Mouse (Mus musculus): ENCODE measurements around the gene Gal3st1. TPM values are rescaled to one million over a fixed set of nuclear protein-coding genes. Genes with fewer than 3 reads are reported as not detected.

Gal3st1 gene
- polyA plus RNA-seq, 1 experiment from 2014 or later = 1.6 TPM

- peak overlapping the region; percentile 45 for H3K4me2 ChIP-seq
- 54% methylated on average over 7 of the region's 7 CpGs for WGBS (ENCODE audit: insufficient replicate concordance)
- peaks cover 33% of the 10 kb centered on the region for H3K36me3 ChIP-seq (replicated peaks)
- ATAC-seq (ENCODE audit: insufficient read depth) = 0 out of 2 replicates have a peak, but pooled peaks have one; percentile 16
- no peak overlapping the region for H3K27ac ChIP-seq (replicated peaks)
- no peaks in the 10 kb centered on the region for H3K9me3 ChIP-seq (replicated peaks)
- H3K4me1 ChIP-seq (replicated peaks) = 0 out of 2 replicates have a peak, but pooled peaks cover 5% of the 10 kb centered on the region
- no peak overlapping the region for H3K4me3 ChIP-seq (replicated peaks)
- H3K9ac ChIP-seq = no peak overlapping the region
- peaks cover 37% of the 10 kb centered on the region for H3K27me3 ChIP-seq
These were observed 894 bp upstream of the Gal3st1 start for GRCm38 (mm10) chr11:3982275-3983209.

- Histone ChIP-seq H3K27ac (replicated peaks) (no peak overlapping the region), H3K27me3 (peaks cover 37% of the 10 kb centered on the region), H3K4me3 (replicated peaks) (peak overlapping the region; percentile 43), H3K36me3 (replicated peaks) (peaks cover 17% of the 10 kb centered on the region), H3K4me2 (peak overlapping the region; percentile 45), H3K9ac (no peak overlapping the region), H3K4me1 (replicated peaks) (0 out of 2 replicates have a peak, but pooled peaks cover 5% of the 10 kb centered on the region), H3K9me3 (replicated peaks) (no peaks in the 10 kb centered on the region)
- ATAC-seq (ENCODE audit: insufficient read depth) = peak; percentile 64
- WGBS (ENCODE audit: insufficient replicate concordance) = 11% methylated on average over 15 of the region's 15 CpGs
These were observed 668 bp downstream of the Gal3st1 start for GRCm38 (mm10) chr11:3983863-3984745.

GRCm38 (mm10) chr11:3989748-3990147 lies 6.3 kb downstream of the Gal3st1 start:
- no peaks in the 10 kb centered on the region for H3K36me3 ChIP-seq (replicated peaks)
- H3K9ac ChIP-seq = no peak overlapping the region
- no peak overlapping the region for H3K4me2 ChIP-seq
- no peaks in the 10 kb centered on the region for H3K9me3 ChIP-seq (replicated peaks)
- peaks cover 9% of the 10 kb centered on the region for H3K27me3 ChIP-seq
- H3K4me1 ChIP-seq (replicated peaks) = no peaks in the 10 kb centered on the region
- ATAC-seq (ENCODE audit: insufficient read depth) = no peak
- WGBS (ENCODE audit: insufficient replicate concordance) = 51% methylated on average over 3 of the region's 3 CpGs
- no peak overlapping the region for H3K4me3 ChIP-seq (replicated peaks)
- H3K27ac ChIP-seq (replicated peaks) = no peak overlapping the region

- H3K4me3 ChIP-seq (replicated peaks) = no peak overlapping the region
- no peaks in the 10 kb centered on the region for H3K9me3 ChIP-seq (replicated peaks)
- no peak overlapping the region for H3K4me2 ChIP-seq
- 65% methylated on average over 6 of the region's 6 CpGs for WGBS (ENCODE audit: insufficient replicate concordance)
- ATAC-seq (ENCODE audit: insufficient read depth) = no peak
- no peak overlapping the region for H3K27ac ChIP-seq (replicated peaks)
- no peak overlapping the region for H3K9ac ChIP-seq
- H3K36me3 ChIP-seq (replicated peaks) = no peaks in the 10 kb centered on the region
- peaks cover 15% of the 10 kb centered on the region for H3K27me3 ChIP-seq
- H3K4me1 ChIP-seq (replicated peaks) = no peaks in the 10 kb centered on the region
These were observed 9.7 kb downstream of the Gal3st1 start for GRCm38 (mm10) chr11:3993132-3993531.

- Histone ChIP-seq H3K4me2 (no peak overlapping the region), H3K4me1 (replicated peaks) (no peaks in the 10 kb centered on the region), H3K9ac (no peak overlapping the region), H3K27me3 (peaks cover 23% of the 10 kb centered on the region), H3K9me3 (replicated peaks) (no peaks in the 10 kb centered on the region), H3K27ac (replicated peaks) (no peak overlapping the region), H3K4me3 (replicated peaks) (no peak overlapping the region), H3K36me3 (replicated peaks) (no peaks in the 10 kb centered on the region)
- no peak for ATAC-seq (ENCODE audit: insufficient read depth)
- 66% methylated on average over 6 of the region's 6 CpGs for WGBS (ENCODE audit: insufficient replicate concordance)
These were observed 10.5 kb downstream of the Gal3st1 start for GRCm38 (mm10) chr11:3993914-3994313.

GRCm38 (mm10) chr11:3995511-3995910 lies 12.1 kb downstream of the Gal3st1 start:
- Histone ChIP-seq H3K27ac (replicated peaks) (no peak overlapping the region), H3K9ac (no peak overlapping the region), H3K36me3 (replicated peaks) (no peaks in the 10 kb centered on the region), H3K9me3 (replicated peaks) (no peaks in the 10 kb centered on the region), H3K4me1 (replicated peaks) (no peaks in the 10 kb centered on the region), H3K4me3 (replicated peaks) (no peak overlapping the region), H3K4me2 (no peak overlapping the region), H3K27me3 (peaks cover 38% of the 10 kb centered on the region)
- no peak for ATAC-seq (ENCODE audit: insufficient read depth)
- 50% methylated on average over 5 of the region's 5 CpGs for WGBS (ENCODE audit: insufficient replicate concordance)

- Histone ChIP-seq H3K4me3 (replicated peaks) (no peak overlapping the region), H3K9me3 (replicated peaks) (no peaks in the 10 kb centered on the region), H3K36me3 (replicated peaks) (no peaks in the 10 kb centered on the region), H3K4me1 (replicated peaks) (no peaks in the 10 kb centered on the region), H3K4me2 (no peak overlapping the region), H3K27ac (replicated peaks) (no peak overlapping the region), H3K27me3 (peaks cover 38% of the 10 kb centered on the region), H3K9ac (no peak overlapping the region)
- 57% methylated on average over 3 of the region's 3 CpGs for WGBS (ENCODE audit: insufficient replicate concordance)
- no peak for ATAC-seq (ENCODE audit: insufficient read depth)
These were observed 13.4 kb downstream of the Gal3st1 start for GRCm38 (mm10) chr11:3996840-3997239.

- peaks cover 38% of the 10 kb centered on the region for H3K27me3 ChIP-seq
- peak overlapping the region; percentile 48 for H3K4me2 ChIP-seq
- H3K9ac ChIP-seq = no peak overlapping the region
- H3K9me3 ChIP-seq (replicated peaks) = no peaks in the 10 kb centered on the region
- no peaks in the 10 kb centered on the region for H3K4me1 ChIP-seq (replicated peaks)
- H3K36me3 ChIP-seq (replicated peaks) = no peaks in the 10 kb centered on the region
- peak overlapping the region; percentile 28 for H3K4me3 ChIP-seq (replicated peaks)
- WGBS (ENCODE audit: insufficient replicate concordance) = 4% methylated on average over 66 of the region's 66 CpGs
- H3K27ac ChIP-seq (replicated peaks) = no peak overlapping the region
- 0 out of 2 replicates have a peak, but pooled peaks have one; percentile 18 for ATAC-seq (ENCODE audit: insufficient read depth)
These were observed 14.7 kb downstream of the Gal3st1 start for GRCm38 (mm10) chr11:3997978-3998720.

- Histone ChIP-seq H3K4me3 (replicated peaks) (no peak overlapping the region), H3K4me2 (no peak overlapping the region), H3K4me1 (replicated peaks) (no peaks in the 10 kb centered on the region), H3K27me3 (peaks cover 38% of the 10 kb centered on the region), H3K9me3 (replicated peaks) (no peaks in the 10 kb centered on the region), H3K27ac (replicated peaks) (no peak overlapping the region), H3K9ac (no peak overlapping the region), H3K36me3 (replicated peaks) (no peaks in the 10 kb centered on the region)
- no peak for ATAC-seq (ENCODE audit: insufficient read depth)
- 64% methylated on average over 5 of the region's 5 CpGs for WGBS (ENCODE audit: insufficient replicate concordance)
These were observed 16.1 kb downstream of the Gal3st1 start for GRCm38 (mm10) chr11:3999547-3999946.

GRCm38 (mm10) chr11:4001603-4002002 lies 18.2 kb downstream of the Gal3st1 start:
- Histone ChIP-seq H3K27ac (replicated peaks) (no peak overlapping the region), H3K9ac (no peak overlapping the region), H3K4me3 (replicated peaks) (no peak overlapping the region), H3K36me3 (replicated peaks) (no peaks in the 10 kb centered on the region), H3K27me3 (peaks cover 38% of the 10 kb centered on the region), H3K4me2 (no peak overlapping the region), H3K9me3 (replicated peaks) (no peaks in the 10 kb centered on the region), H3K4me1 (replicated peaks) (no peaks in the 10 kb centered on the region)
- 7% methylated on average over 5 of the region's 5 CpGs for WGBS (ENCODE audit: insufficient replicate concordance)
- no peak for ATAC-seq (ENCODE audit: insufficient read depth)

Data from liver, embryonic 15.5 days (tissue).